Mouse (Mus musculus): ENCODE data around the gene Tmem136.

The Tmem136 gene

GRCm38 (mm10) chr9:43083441-43084055 lies 32.8 kb downstream of the Tmem136 start:
- in situ Hi-C loops (cut with MboI; ENCODE audit: low sequenced_read_pairs): no loop called here

DNA sequence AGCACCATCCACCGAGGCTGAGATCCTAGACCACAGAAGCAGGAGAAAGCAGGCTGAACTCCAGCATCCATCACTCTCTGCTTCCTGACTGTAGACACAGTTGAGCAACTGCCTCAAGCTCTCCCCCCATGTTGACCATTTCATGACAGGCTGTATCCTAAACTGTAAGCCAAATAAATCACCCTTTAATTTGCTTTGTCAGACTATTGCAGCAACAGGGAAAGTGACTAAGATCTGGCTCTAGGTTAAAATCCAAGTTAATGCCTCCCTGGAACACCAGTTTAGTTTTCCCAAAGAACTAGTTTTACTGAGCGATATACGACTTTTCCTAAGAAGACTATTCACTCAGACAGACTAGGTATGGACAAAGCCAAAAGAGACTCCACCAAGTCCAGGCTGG lies 37.7 kb downstream of the Tmem136 start:
- in situ Hi-C loops (cut with MboI; ENCODE audit: low sequenced_read_pairs): no loop called here

- in situ Hi-C loops (cut with MboI; ENCODE audit: low sequenced_read_pairs): no loop called here
These were observed 40.2 kb downstream of the Tmem136 start for GRCm38 (mm10) chr9:43076163-43076562.

DNA sequence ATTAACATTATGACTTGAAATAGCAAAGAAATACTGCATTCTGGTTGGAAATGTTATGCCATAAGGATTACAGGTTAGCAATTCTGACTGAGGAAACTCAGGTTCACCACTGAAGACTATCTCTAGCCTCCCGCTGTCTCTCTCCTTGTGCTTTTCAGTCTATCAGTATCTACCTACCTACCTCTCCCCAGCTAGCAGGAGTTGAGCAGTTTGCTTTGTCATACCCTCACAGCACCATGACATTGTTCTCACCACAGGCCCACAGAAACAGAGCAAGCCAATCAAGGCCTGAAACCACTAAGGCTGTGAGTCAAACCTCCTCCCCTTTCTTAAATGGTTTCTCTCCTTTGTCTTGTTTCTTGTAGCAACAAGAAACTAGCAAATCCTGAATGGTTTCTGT lies 41.8 kb downstream of the Tmem136 start:
- in situ Hi-C loops (cut with MboI; ENCODE audit: low sequenced_read_pairs): no loop called here

- in situ Hi-C loops (cut with MboI; ENCODE audit: low sequenced_read_pairs): no loop called here
These were observed 44.6 kb downstream of the Tmem136 start for GRCm38 (mm10) chr9:43071741-43072140.

GRCm38 (mm10) chr9:43071176-43071575 lies 45.2 kb downstream of the Tmem136 start:
- in situ Hi-C loops (cut with MboI; ENCODE audit: low sequenced_read_pairs): no loop called here

DNA sequence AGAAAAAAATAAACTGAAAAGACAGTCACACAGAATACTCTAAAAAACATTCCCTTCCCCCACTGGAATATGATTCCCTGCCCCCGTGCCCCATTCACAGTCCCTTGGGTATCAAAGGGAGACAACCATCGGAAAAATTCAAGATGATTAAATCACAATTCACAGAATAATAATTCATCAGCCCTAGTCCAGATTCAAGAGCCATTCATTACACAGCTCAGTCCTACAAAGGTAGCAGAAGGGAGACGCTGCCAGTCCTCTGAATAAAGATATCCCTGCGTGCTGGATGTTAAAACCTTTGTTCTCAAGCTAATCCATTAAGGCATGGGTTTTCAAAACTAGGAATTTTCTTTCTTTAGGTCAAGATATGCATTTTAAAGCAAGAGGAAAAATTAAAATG lies 45.8 kb downstream of the Tmem136 start:
- in situ Hi-C loops (cut with MboI; ENCODE audit: low sequenced_read_pairs): no loop called here

- in situ Hi-C loops (cut with MboI; ENCODE audit: low sequenced_read_pairs): no loop called here
These were observed 46.2 kb downstream of the Tmem136 start for GRCm38 (mm10) chr9:43070153-43070552.

GRCm38 (mm10) chr9:43067896-43068295 lies 48.5 kb downstream of the Tmem136 start:
- in situ Hi-C loops (cut with MboI; ENCODE audit: low sequenced_read_pairs): no loop called here

- in situ Hi-C loops (cut with MboI; ENCODE audit: low sequenced_read_pairs): no loop called here
These were observed 51.1 kb downstream of the Tmem136 start for GRCm38 (mm10) chr9:43065231-43065630.

GRCm38 (mm10) chr9:43061545-43061944 lies 54.8 kb downstream of the Tmem136 start:
- in situ Hi-C loops (cut with MboI; ENCODE audit: low sequenced_read_pairs): no loop called here
